Mouse (Mus musculus) midbrain, embryonic 13.5 days (tissue): ENCODE results near the gene Gpatch2. TPM values are rescaled to one million over a fixed set of nuclear protein-coding genes. Genes with fewer than 3 reads are reported as not detected.

ENCODE experiments used
- ATAC-seq: fragments of 200-750 bp; cut with Nextera tagmentation; 2 replicates; pipeline ENCODE4 v1.8.0; 2017; ENCODE audit warnings: mild to moderate bottlenecking, moderate TSS enrichment, moderate library complexity
- H3K27ac ChIP-seq: fragments of 300-500 bp; sonication (generic); 2 replicates; pipeline ENCODE4 v1.5.1; 2015; ENCODE audit warnings: inconsistent platforms, mild to moderate bottlenecking, moderate library complexity
- H3K27me3 ChIP-seq: fragments of 300-500 bp; sonication (generic); 2 replicates; pipeline ENCODE4 v1.6.1; 2015; ENCODE audit warnings: mild to moderate bottlenecking, inconsistent platforms
- H3K36me3 ChIP-seq: fragments of 300-500 bp; sonication (generic); 2 replicates; pipeline ENCODE4 v1.6.1; 2015; ENCODE audit warnings: mild to moderate bottlenecking, inconsistent platforms
- H3K4me1 ChIP-seq: fragments of 300-500 bp; sonication (generic); replicated peaks from 2 replicates; pipeline ENCODE4 v1.6.1; 2015; ENCODE audit warnings: inconsistent platforms
- H3K4me2 ChIP-seq: fragments of 300-500 bp; sonication (generic); replicated peaks from 2 replicates; pipeline ENCODE4 v1.6.1; 2015; ENCODE audit warnings: moderate library complexity, mild to moderate bottlenecking, inconsistent platforms
- H3K4me3 ChIP-seq: fragments of 300-500 bp; sonication (generic); replicated peaks from 2 replicates; pipeline ENCODE4 v1.5.1; 2015; ENCODE audit warnings: mild to moderate bottlenecking, inconsistent platforms
- H3K9ac ChIP-seq: fragments of 300-500 bp; sonication (generic); replicated peaks from 2 replicates; pipeline ENCODE4 v1.6.1; 2015; ENCODE audit warnings: mild to moderate bottlenecking, inconsistent platforms
- H3K9me3 ChIP-seq: fragments of 300-500 bp; sonication (generic); 2 replicates; pipeline ENCODE4 v1.6.1; 2016; ENCODE audit warnings: mild to moderate bottlenecking, inconsistent platforms
- WGBS: fragments of 180-500 bp; shearing (Covaris S2); methylation state at CpG from one replicate; pipeline ENCODE4 v1.1.7; 2015; 5-methylcytosine and 5-hydroxymethylcytosine counted together
- polyA plus RNA-seq: library from polyadenylated mRNA; unstranded; fragments of >200 nt; fragmentation: Nextera tagmentation; extraction: Ambion mirVana; gene quantifications from 2 replicates; pipeline ENCODE4 v1.2.1, GENCODE M21; 2015

Gene Gpatch2
- polyA plus RNA-seq, 1 experiment from 2014 or later: 20.6 TPM

DNA sequence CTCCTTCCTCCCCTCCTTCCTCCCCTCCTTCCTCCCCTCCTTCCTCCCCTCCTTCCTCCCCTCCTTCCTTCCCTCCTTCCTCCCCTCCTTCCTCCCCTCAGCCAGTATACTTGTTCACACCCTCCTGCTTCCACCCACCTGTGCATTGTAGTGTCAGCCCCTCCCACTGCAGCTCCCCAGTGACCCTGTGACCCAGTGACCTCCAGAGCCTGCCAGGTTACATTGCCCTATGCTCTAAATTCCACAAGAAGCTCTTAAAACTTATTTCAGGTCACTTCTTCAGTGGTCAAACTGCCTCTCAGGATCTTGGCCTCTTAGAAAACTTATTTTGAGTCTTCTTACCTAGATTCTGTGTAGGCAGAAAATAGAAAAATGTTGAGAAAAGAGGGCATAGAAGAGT lies 99.2 kb downstream of the Gpatch2 start:
- Histone ChIP-seq H3K27ac (no peak overlapping the region), H3K4me1 (peaks cover 6% of the 10 kb centered on the region; the same call in 1 of the 2 replicates), H3K27me3 (no peaks in the 10 kb centered on the region), H3K9ac (no peak overlapping the region), H3K4me3 (no peak overlapping the region), H3K9me3 (no peaks in the 10 kb centered on the region), H3K36me3 (peaks cover 3% of the 10 kb centered on the region; the same call in 1 of the 2 replicates), H3K4me2 (no peak overlapping the region)
- ATAC-seq: no peak

DNA sequence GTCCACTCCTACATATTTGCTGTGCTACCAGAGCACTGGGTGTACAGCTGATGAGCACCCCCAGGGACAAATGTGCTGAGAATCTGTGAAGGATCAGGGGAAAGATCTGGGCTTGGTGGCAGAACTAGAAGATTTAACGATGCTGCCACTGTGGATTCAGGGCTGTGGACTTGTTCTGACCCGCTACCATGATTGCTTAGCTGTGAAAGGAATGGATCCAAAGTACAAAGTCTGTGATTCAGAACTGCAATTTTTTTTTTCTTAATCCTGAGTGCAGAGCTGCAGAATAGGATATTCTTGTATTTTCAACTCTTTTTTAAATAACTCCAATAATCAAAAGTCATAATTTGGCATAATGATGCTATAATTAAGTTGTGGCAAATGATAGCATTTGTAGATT lies 100.5 kb downstream of the Gpatch2 start:
- no peak overlapping the region for H3K9ac ChIP-seq
- no peaks in the 10 kb centered on the region for H3K9me3 ChIP-seq
- ATAC-seq: no peak
- H3K27ac ChIP-seq: no peak overlapping the region
- WGBS: 87% methylated on average over 2 of the region's 2 CpGs
- peaks cover 6% of the 10 kb centered on the region; the same call in 1 of the 2 replicates for H3K4me1 ChIP-seq
- H3K4me2 ChIP-seq: no peak overlapping the region
- H3K4me3 ChIP-seq: no peak overlapping the region
- no peaks in the 10 kb centered on the region for H3K27me3 ChIP-seq
- peaks cover 3% of the 10 kb centered on the region; the same call in 1 of the 2 replicates for H3K36me3 ChIP-seq

DNA sequence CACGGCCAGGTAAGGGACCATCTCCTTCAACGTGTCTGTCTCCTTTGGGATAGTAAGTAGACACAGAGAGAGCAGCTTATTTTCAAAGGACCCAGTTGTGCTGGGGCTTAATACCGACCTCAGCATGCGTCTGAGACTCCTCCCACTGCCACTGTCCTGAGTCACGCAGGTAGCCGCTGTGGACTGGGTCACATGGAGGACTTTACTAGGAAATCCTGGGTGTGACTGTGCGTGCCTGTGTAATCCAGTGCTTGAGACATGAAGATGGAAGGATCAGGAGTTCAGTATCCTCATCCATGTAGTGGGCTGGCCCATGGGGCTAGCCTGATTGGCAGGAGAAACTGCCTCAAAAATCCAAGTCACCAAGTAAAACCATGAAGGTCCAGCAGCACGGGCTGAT lies 101.2 kb downstream of the Gpatch2 start:
- ATAC-seq: no peak
- Histone ChIP-seq H3K4me3 (no peak overlapping the region), H3K4me1 (peaks cover 6% of the 10 kb centered on the region; the same call in 1 of the 2 replicates), H3K27me3 (no peaks in the 10 kb centered on the region), H3K4me2 (no peak overlapping the region), H3K27ac (no peak overlapping the region), H3K36me3 (peaks cover 3% of the 10 kb centered on the region; the same call in 1 of the 2 replicates), H3K9ac (no peak overlapping the region), H3K9me3 (no peaks in the 10 kb centered on the region)
- WGBS: 78% methylated on average over 8 of the region's 8 CpGs

- WGBS: 90% methylated on average over 3 of the region's 3 CpGs
- no peaks in the 10 kb centered on the region for H3K9me3 ChIP-seq
- H3K9ac ChIP-seq: no peak overlapping the region
- no peak overlapping the region for H3K27ac ChIP-seq
- H3K4me3 ChIP-seq: no peak overlapping the region
- H3K4me2 ChIP-seq: no peak overlapping the region
- H3K27me3 ChIP-seq: no peaks in the 10 kb centered on the region
- no peaks in the 10 kb centered on the region for H3K4me1 ChIP-seq
- peaks cover 3% of the 10 kb centered on the region; the same call in 1 of the 2 replicates for H3K36me3 ChIP-seq
- ATAC-seq: no peak
Measured at GRCm38 (mm10) chr1:187321814-187322213, 106.5 kb downstream of the Gpatch2 start.

- H3K9me3 ChIP-seq: no peaks in the 10 kb centered on the region
- H3K4me3 ChIP-seq: no peak overlapping the region
- no peak for ATAC-seq
- H3K36me3 ChIP-seq: peaks cover 3% of the 10 kb centered on the region; the same call in 1 of the 2 replicates
- no peak overlapping the region for H3K4me2 ChIP-seq
- no peak overlapping the region for H3K27ac ChIP-seq
- 88% methylated on average over 8 of the region's 8 CpGs for WGBS
- no peaks in the 10 kb centered on the region for H3K27me3 ChIP-seq
- no peak overlapping the region for H3K9ac ChIP-seq
- no peaks in the 10 kb centered on the region for H3K4me1 ChIP-seq
Measured at GRCm38 (mm10) chr1:187322505-187323208, 107.3 kb downstream of the Gpatch2 start.

DNA sequence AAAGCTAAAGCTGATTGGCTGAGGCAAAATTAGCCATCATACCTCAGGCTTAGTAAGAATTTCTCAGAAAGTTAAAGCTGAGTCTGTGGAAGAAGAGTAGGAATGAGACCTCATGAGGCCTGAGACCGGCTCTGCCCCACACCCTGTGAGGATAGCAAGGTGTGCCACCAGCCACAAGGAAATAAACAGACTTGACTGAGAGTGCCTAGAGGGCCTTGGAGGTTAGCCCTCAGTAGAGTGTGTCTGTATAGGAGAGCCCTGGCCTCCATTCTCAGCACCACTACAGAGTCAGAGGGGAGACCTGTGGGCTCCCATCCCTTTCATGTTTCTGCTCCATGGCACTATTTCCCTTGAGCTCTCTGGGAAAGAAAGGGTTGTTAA lies 107.9 kb downstream of the Gpatch2 start:
- Histone ChIP-seq H3K4me3 (no peak overlapping the region), H3K4me1 (no peaks in the 10 kb centered on the region)
- 100% methylated on average over 1 of the region's 1 CpGs for WGBS

DNA sequence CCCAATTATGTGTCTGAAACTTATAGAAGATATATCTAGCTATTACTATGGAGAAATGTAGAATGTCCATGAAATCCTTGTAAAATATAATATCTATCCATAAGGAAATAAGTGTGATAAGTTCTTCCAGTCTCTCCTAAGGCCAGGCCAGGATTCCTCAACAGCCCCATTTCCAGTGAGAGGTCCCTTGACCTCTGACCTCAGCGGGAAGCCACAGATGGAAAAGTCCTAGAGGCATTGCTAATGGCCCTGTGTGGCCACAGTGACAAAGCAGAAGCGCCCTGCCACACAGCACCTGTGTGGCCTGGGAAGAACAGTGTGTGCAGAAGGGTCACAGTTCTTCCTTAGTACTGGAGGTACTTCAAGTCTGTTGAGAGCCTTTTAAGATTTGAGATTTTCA lies 127.2 kb downstream of the Gpatch2 start:
- Histone ChIP-seq H3K4me3 (no peak overlapping the region), H3K27me3 (no peaks in the 10 kb centered on the region), H3K9ac (no peak overlapping the region), H3K27ac (no peak overlapping the region), H3K36me3 (peaks cover 5% of the 10 kb centered on the region; the same call in 1 of the 2 replicates), H3K4me2 (no peak overlapping the region), H3K4me1 (0 out of 2 replicates have a peak, but pooled peaks cover 3% of the 10 kb centered on the region), H3K9me3 (no peaks in the 10 kb centered on the region)
- ATAC-seq: no peak
- WGBS: 57% methylated on average over 2 of the region's 2 CpGs

More for the DNA sequence above, 107.9 kb downstream of the Gpatch2 start:
- Histone ChIP-seq H3K9me3 (no peaks in the 10 kb centered on the region), H3K36me3 (peaks cover 3% of the 10 kb centered on the region; the same call in 1 of the 2 replicates), H3K9ac (no peak overlapping the region), H3K4me2 (no peak overlapping the region), H3K27ac (no peak overlapping the region), H3K27me3 (no peaks in the 10 kb centered on the region)
- ATAC-seq: no peak

DNA sequence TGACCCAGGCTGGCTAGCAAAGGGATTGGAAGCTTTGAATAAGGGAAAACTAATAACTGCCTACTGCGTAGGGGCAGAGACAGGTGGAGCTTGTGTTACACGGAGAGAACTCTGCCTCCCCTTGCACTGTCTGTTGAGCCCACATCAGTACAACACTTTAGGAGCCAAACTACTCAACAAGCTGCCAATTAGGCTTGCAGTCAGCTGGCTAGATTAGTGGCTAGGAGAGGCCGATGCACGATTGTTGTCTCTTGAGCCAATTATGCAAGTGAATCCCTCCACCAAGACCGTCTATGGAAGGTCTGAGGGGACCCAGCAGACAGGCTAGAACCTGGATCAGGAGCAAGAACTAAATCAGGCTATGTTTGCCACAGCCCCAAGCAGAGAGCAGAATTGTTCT lies 129.8 kb downstream of the Gpatch2 start:
- WGBS: 58% methylated on average over 5 of the region's 5 CpGs
- Histone ChIP-seq H3K9me3 (no peaks in the 10 kb centered on the region), H3K4me1 (0 out of 2 replicates have a peak, but pooled peaks cover 3% of the 10 kb centered on the region)

GRCm38 (mm10) chr1:187346923-187347322 lies 131.6 kb downstream of the Gpatch2 start:
- H3K27ac ChIP-seq: no peak overlapping the region
- no peaks in the 10 kb centered on the region for H3K9me3 ChIP-seq
- H3K4me1 ChIP-seq: 0 out of 2 replicates have a peak, but pooled peaks cover 3% of the 10 kb centered on the region
- ATAC-seq: no peak
- H3K36me3 ChIP-seq: peaks cover 21% of the 10 kb centered on the region
- H3K27me3 ChIP-seq: no peaks in the 10 kb centered on the region
- H3K9ac ChIP-seq: no peak overlapping the region
- no peak overlapping the region for H3K4me3 ChIP-seq
- no peak overlapping the region for H3K4me2 ChIP-seq
- 91% methylated on average over 11 of the region's 11 CpGs for WGBS

More for the DNA sequence above, 129.8 kb downstream of the Gpatch2 start:
- no peaks in the 10 kb centered on the region for H3K27me3 ChIP-seq
- no peak overlapping the region for H3K4me3 ChIP-seq
- peaks cover 19% of the 10 kb centered on the region for H3K36me3 ChIP-seq
- no peak overlapping the region for H3K27ac ChIP-seq
- no peak overlapping the region for H3K9ac ChIP-seq
- H3K4me2 ChIP-seq: no peak overlapping the region
- no peak for ATAC-seq

DNA sequence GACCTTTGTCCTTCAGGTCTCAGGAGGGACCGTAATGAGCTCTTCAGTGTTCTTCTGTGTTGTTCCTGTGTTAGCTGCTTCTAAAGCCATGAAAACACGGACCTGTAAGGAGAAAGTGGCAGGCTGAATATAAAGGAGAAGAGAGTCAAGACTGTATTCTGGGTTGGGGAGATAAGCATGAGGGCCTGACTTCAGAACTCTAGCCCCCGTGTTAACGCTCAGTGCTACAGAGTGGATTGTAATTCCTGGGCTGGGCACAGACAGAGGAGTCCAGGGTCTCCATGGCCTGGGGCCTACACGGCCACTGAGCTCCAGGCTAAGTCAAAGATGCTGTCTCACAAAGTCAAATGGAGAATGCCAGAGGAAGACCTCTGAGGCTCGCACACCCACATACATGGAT lies 132.3 kb downstream of the Gpatch2 start:
- no peak for ATAC-seq

DNA sequence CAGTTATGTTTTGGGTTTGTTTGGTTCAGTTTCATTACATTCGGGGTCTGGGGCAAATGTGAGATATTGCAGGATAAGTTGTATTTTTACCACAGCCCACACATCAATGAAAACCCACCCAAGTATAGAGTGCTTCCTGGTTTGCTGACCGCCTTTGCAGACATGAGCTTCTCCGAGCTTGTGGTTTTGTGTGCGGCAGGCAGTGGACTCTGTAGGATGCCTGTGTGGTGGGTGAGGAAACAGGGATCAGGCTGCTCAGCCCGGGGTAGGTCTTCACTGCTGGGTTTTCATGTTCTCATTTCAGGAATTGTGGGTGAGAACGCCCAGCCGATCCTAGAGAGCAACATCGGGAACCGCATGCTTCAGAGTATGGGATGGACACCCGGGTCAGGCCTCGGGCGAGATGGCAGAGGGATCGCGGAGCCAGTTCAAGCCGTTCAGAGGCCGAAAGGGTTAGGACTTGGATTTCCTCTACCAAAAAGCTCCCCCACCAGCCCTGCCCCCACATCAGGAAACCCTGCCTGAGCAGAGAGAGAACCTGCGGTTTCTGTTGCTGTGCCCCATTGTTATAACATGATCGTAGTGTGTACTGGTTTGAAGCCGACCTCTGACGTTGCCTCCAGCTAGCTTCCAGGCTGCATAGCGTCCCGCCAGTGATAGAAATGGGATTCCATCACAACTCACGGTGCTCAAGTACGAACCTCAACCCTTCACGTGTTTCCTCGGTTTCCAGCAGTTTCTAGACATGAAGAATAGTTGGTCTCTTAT lies 132.9 kb downstream of the Gpatch2 start:
- Histone ChIP-seq H3K9ac (no peak overlapping the region), H3K4me3 (no peak overlapping the region), H3K36me3 (peaks cover 21% of the 10 kb centered on the region), H3K4me1 (0 out of 2 replicates have a peak, but pooled peaks cover 3% of the 10 kb centered on the region), H3K4me2 (no peak overlapping the region), H3K27ac (no peak overlapping the region), H3K27me3 (no peaks in the 10 kb centered on the region), H3K9me3 (no peaks in the 10 kb centered on the region)
- WGBS: 94% methylated on average over 26 of the region's 26 CpGs
- ATAC-seq: no peak

More for the DNA sequence above, 132.3 kb downstream of the Gpatch2 start:
- Histone ChIP-seq H3K27me3 (no peaks in the 10 kb centered on the region), H3K9ac (no peak overlapping the region), H3K9me3 (no peaks in the 10 kb centered on the region), H3K36me3 (peaks cover 21% of the 10 kb centered on the region), H3K4me2 (no peak overlapping the region), H3K4me1 (0 out of 2 replicates have a peak, but pooled peaks cover 3% of the 10 kb centered on the region), H3K4me3 (no peak overlapping the region), H3K27ac (no peak overlapping the region)
- 94% methylated on average over 6 of the region's 6 CpGs for WGBS

GRCm38 (mm10) chr1:187348859-187349258 lies 133.6 kb downstream of the Gpatch2 start:
- H3K4me3 ChIP-seq: no peak overlapping the region
- no peak for ATAC-seq
- no peaks in the 10 kb centered on the region for H3K9me3 ChIP-seq
- H3K27me3 ChIP-seq: no peaks in the 10 kb centered on the region
- no peak overlapping the region for H3K4me2 ChIP-seq
- H3K36me3 ChIP-seq: peaks cover 21% of the 10 kb centered on the region
- H3K4me1 ChIP-seq: 0 out of 2 replicates have a peak, but pooled peaks cover 3% of the 10 kb centered on the region
- no peak overlapping the region for H3K27ac ChIP-seq
- H3K9ac ChIP-seq: no peak overlapping the region
- WGBS: 96% methylated on average over 14 of the region's 14 CpGs
